Mouse (Mus musculus) lung, postnatal 36 days (tissue): ENCODE results near the gene Coasy.

Source experiments
- DNase-seq: peaks from one replicate; pipeline ENCODE4 v3.0.0; 2022; ENCODE audit warnings: mixed read lengths

Coasy gene

DNA sequence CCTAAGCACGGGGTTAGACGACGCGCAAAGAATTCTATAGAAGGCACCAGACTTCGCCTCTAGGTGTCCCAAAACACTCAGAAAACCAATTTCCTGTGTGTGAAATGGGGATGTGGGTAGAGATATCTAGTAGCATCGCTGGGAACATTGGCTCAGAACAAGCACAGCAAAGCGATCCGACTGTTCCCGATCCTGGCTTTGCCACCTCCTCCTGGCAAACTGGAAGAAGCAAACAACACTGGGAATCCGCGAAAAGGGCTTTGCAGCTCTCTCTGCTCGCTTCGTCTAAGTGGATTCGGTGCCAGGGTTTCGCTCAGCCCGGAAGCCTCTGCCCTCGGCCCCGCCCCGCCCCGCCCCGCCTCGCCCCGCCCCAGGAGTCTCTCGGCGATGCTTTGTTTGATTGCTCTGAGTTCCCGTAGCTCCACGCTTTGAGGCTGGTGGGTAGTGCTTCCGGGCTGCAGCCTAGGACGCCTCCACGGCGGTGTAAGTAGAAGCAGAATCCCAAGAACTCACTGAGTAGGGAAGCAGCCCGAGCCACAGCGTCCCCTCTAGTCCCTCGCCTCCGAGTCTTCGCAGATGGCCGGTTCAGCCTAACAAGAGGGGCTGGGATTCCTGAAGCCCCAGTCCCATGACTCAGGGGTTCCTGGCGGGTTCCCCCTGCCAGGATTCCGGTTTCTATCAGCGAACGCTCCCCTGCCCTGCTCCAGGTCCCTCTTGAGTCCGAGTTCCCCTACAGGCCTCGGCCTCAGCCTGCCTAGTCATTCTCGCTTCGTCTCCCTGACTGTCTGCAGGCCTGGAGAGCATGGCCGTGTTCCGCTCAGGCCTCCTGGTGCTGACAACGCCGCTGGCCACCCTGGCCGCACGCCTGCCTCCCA lies at the start of gene Coasy:
TSS of gene Coasy (plus strand) at position 358 of the 875 bp plus-strand sequence.
- DNase-seq = peak; percentile 88

GRCm38 (mm10) chr11:101033856-101034500 lies 48.4 kb upstream of the Coasy start:
- DNase-seq = no peak

- peak; percentile 32 for DNase-seq
Observed at GRCm38 (mm10) chr11:101034614-101035327, 47.6 kb upstream of the Coasy start.

DNA sequence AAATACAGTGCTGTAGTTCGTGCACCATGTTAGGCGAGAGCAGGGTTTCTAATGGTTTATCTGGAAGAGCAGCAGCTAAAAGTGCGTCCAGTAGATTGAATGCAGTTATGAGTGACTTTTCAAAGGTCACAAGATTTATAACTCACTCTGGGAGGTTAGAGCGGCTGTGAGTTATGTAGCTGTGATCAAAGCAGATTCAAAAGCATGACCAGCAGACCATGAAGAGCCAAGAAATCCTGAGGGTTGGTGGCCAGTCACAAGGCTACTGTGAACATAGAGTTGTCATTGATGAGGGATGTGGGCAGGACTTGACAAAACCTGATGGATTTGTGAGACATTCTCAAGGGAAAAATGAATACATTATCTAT lies 47.1 kb upstream of the Coasy start:
- no peak for DNase-seq

GRCm38 (mm10) chr11:101037795-101038194 lies 44.6 kb upstream of the Coasy start:
- no peak for DNase-seq

DNA sequence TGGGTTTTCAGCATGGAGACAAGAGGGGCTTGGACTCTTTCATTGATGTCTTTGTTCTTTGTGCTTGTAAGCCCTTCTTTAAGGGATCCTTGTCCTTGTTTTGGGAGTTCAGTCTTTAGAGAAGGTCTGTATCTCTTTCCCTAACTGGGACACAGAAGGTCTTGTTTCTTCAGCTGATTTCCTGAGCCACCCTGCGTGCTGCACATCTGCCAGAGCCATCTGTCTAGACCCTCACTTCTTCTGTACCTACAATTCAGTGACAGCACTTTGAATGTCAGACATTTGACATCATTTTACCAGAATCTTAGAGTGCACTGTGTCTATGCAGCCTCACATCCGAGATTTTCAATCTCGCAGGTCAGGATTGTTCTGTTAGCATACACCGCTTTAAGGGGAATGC lies 36.5 kb upstream of the Coasy start:
- DNase-seq = no peak

DNA sequence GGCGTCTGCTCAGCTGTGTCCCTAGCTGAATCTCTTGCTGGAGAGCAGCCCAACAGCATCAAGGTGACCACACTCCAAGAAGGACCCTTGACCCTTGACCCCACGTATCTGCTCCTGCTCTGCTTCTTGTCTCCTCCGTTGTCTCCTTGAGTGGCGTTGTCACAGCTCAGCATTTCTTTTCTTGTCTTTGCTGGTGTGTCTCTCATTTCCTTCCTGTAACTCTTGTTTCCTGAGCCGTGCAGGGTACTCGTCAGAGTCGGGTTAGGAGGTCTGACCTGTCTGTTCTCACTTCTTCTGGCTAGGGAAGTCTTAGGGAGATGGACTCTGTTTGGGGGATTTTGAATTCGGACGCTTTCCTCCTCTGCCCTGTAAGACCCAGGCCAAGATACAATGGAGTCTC lies 35.9 kb upstream of the Coasy start:
- no peak for DNase-seq

GRCm38 (mm10) chr11:101047502-101047901 lies 34.9 kb upstream of the Coasy start:
- no peak for DNase-seq

GRCm38 (mm10) chr11:101050359-101050758 lies 32.0 kb upstream of the Coasy start:
- DNase-seq = no peak

DNA sequence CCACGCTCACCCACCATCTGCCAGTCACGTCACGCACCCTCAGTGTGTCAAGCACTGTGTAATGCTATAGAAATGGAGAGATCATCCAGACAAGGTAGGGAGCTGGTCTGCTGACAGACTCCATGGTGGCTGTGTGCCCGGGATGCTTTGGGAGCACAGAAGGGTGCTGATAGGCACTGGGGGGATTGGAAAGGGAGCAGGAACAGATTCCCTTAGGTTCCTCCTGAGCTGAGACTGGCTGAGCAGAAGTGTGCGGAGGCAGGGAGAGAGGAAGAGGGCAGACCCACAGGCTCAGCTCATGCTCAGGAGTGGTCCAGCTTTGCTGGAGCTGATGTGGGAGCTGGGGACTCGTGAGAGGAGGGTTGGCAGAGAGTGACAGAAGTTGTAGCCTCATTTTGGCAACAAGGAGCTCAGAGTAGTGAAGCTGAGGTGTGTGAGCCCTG lies 31.3 kb upstream of the Coasy start:
- no peak for DNase-seq

DNA sequence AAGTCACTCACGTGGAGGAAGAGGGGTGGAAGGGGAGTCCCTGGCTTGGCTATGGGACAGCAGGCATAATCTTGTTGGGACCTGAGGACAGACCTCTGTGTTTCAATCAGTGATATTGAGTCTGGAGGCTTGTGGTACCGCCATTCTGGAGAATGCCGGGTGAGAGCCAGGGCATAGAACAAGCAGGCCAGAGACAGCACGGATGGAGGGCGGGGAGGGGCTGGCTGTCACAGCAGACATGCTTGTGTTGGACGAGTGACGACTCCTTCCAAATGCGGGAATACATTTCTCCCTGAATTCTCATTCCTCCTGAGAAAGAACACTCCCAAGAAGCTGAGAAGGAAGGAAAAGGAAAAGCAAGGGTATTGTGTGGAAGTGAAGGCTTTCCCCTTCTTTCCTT lies 30.7 kb upstream of the Coasy start:
- no peak for DNase-seq

DNA sequence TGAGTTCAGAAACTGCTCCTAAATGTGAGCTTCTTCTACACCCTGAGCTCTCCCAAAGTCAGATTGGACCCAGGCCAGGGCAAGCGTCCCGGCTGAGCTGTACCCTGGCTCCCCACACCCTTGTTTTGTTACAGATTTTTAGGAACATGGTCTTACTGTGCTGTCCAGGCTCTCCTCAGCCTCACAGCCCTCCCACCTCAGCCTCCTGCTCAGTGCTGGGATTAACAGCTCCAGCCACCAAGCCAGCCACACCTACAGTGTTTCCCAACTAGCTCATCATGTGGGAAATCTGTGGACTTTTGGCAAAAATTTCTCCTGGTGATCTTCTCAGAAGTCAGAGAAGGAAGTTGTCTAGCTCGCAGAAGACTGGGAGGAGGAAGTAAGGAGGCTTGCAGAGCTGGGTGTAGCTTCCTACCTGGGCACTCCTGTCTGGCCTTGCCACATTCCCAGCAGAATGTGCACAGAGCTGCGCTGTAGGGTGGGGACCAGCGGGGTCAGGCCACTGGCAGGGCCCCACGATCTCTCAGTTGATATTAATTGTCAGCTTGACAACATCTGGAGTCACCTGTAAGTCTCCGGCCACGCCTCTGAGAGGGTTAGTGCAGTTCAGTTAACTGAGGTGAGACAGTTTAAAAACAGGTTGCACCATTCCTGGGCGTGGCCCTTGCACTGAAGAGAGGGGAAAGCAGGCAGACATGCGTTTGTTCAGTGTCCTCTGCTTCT lies 29.5 kb upstream of the Coasy start:
- peak; percentile 60 for DNase-seq

GRCm38 (mm10) chr11:101053974-101054373 lies 28.4 kb upstream of the Coasy start:
- peak; percentile 38 for DNase-seq

GRCm38 (mm10) chr11:101055418-101055817 lies 26.9 kb upstream of the Coasy start:
- peak; percentile 49 for DNase-seq

DNA sequence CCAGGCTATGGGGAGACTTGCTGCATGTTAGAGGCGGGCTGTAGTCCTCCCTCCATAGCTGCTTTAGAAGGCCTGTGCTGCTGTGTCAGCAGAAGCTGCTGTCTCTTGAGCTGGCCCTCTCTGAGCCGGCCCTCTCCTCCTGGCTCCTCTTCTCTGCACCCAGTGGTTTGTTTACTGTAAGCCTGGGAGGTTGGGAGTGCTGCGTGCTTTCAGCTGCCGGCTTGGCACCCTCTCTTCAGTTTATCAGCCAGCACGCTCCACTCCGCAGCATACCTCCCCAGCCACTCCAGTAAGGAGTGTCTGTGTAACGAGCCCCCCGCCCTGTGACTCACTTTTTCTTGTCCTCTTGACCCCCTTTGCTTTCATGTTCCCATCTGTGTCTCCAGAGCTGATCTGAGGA lies 25.5 kb upstream of the Coasy start:
- DNase-seq = peak; percentile 83

GRCm38 (mm10) chr11:101057860-101058259 lies 24.5 kb upstream of the Coasy start:
- peak; percentile 94 for DNase-seq

GRCm38 (mm10) chr11:101058726-101059125 lies 23.6 kb upstream of the Coasy start:
- peak; percentile 38 for DNase-seq

GRCm38 (mm10) chr11:101059473-101059872 lies 22.9 kb upstream of the Coasy start:
- DNase-seq = no peak

DNA sequence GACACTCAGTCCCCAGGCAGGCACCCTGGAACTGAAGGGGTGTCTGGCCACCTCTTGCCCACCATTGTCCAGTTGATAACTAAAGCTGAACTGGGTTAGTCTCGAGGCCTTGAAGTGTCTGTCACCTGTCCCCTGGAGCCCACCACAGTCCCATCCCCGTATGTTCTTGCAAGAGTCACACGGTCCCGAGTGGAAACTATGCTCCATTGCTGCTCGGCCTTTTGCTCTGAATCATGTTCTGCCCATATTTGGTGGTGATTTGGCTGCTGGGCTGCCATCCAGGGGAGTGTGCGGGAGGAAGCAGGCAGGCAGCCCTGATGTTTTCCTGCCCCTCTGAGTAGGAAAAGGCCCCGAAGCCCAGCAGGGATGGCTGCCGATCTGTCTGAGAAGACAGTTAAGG lies 22.2 kb upstream of the Coasy start:
- DNase-seq = peak; percentile 84

DNA sequence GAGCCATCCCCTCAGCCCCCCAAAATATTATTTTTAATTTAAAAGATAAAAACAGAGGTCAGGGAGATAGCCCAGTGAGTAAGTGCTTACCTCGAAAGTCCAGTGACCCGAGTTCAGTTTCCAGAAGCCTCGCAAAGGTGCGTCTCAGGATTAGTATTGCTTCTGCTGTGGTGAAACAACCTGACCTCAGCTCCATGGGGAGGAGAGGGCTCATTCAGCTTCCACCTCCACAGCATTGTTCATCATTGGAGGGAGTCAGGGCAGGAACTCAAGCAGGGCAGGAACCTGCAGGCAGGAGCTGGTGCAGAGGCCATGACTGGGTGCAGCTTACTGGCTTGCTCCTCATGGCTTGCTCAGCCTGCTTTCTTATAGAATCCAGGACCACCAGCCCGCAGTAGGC lies 21.3 kb upstream of the Coasy start:
- DNase-seq = no peak

GRCm38 (mm10) chr11:101062165-101062884 lies 20.0 kb upstream of the Coasy start:
- DNase-seq = peak; percentile 79
